Mouse (Mus musculus) right cerebral cortex, postnatal 25 days (tissue): ENCODE measurements at regions not wholly inside any gene's neighbourhood (a gene's known extent, or its start where the extent isn't known, plus 50 kb on each side); places are given as distances from the start of the nearest gene placed in this dataset.

Source experiments
- DNase-seq: peaks from one replicate; pipeline ENCODE4 v3.0.0; 2022

GRCm38 (mm10) chr3:149496829-149497471 lies 506.6 kb upstream of the Adgrl2 start:
- no peak for DNase-seq

- no peak for DNase-seq
Observed at GRCm38 (mm10) chr3:149496122-149496521, 505.8 kb upstream of the Adgrl2 start.

- DNase-seq = no peak
Observed at GRCm38 (mm10) chr3:149488147-149488546, 497.8 kb upstream of the Adgrl2 start.

- no peak for DNase-seq
Observed at GRCm38 (mm10) chr3:149485406-149485805, 495.1 kb upstream of the Adgrl2 start.

GRCm38 (mm10) chr3:149484319-149484718 lies 494.0 kb upstream of the Adgrl2 start:
- no peak for DNase-seq

GRCm38 (mm10) chr3:149476151-149476550 lies 485.8 kb upstream of the Adgrl2 start:
- no peak for DNase-seq

GRCm38 (mm10) chr3:149466973-149467372 lies 476.6 kb upstream of the Adgrl2 start:
- DNase-seq = no peak

GRCm38 (mm10) chr3:149464603-149465002 lies 474.2 kb upstream of the Adgrl2 start:
- no peak for DNase-seq

GRCm38 (mm10) chr3:149462121-149462541 lies 471.8 kb upstream of the Adgrl2 start:
- DNase-seq = no peak

GRCm38 (mm10) chr3:149461613-149462012 lies 471.3 kb upstream of the Adgrl2 start:
- DNase-seq = no peak

- no peak for DNase-seq
Observed at GRCm38 (mm10) chr3:149449376-149449775, 459.0 kb upstream of the Adgrl2 start.

GRCm38 (mm10) chr3:149445991-149446564 lies 455.7 kb upstream of the Adgrl2 start:
- DNase-seq = no peak

GRCm38 (mm10) chr3:149444854-149445577 lies 454.7 kb upstream of the Adgrl2 start:
- no peak for DNase-seq

GRCm38 (mm10) chr3:149444377-149444776 lies 454.0 kb upstream of the Adgrl2 start:
- no peak for DNase-seq

GRCm38 (mm10) chr3:149441227-149441626 lies 450.9 kb upstream of the Adgrl2 start:
- DNase-seq = no peak

GRCm38 (mm10) chr3:149437763-149438162 lies 447.4 kb upstream of the Adgrl2 start:
- no peak for DNase-seq

GRCm38 (mm10) chr3:149436944-149437343 lies 446.6 kb upstream of the Adgrl2 start:
- no peak for DNase-seq

- no peak for DNase-seq
Observed at GRCm38 (mm10) chr3:149436420-149436819, 446.1 kb upstream of the Adgrl2 start.

- DNase-seq = no peak
Observed at GRCm38 (mm10) chr3:149431795-149432194, 441.4 kb upstream of the Adgrl2 start.

GRCm38 (mm10) chr3:149426023-149426759 lies 435.8 kb upstream of the Adgrl2 start:
- DNase-seq = no peak

- no peak for DNase-seq
Observed at GRCm38 (mm10) chr3:149424306-149424705, 434.0 kb upstream of the Adgrl2 start.

GRCm38 (mm10) chr3:149423491-149423890 lies 433.1 kb upstream of the Adgrl2 start:
- no peak for DNase-seq

- no peak for DNase-seq
Observed at GRCm38 (mm10) chr3:149415081-149415480, 424.7 kb upstream of the Adgrl2 start.
